Mouse (Mus musculus): Measurements from ENCODE around the gene Zmym4. TPM values are rescaled to one million over a fixed set of nuclear protein-coding genes. Genes with fewer than 3 reads are reported as not detected.
"Not testable (repeated sequence)": the region's sequence is repeated elsewhere in the genome, so short reads cannot be mapped to it uniquely, and the experiment has no call there.

Zmym4 gene
- 10 to 100 TPM; 29.3 to 32.5 TPM for total RNA-seq (2021)
- long read RNA-seq, experiment 1, partial matches to known transcripts, result 3 of 6 reads
- long read RNA-seq, experiment 1, other reads (novel, unspliced or antisense), result 3 of 6 reads
- long read RNA-seq, experiment 2, partial matches to known transcripts, result 6 of 9 reads
- long read RNA-seq, experiment 2, other reads (novel, unspliced or antisense), result 3 of 9 reads

GRCm38 (mm10) chr4:126967864-126968821 lies at the start of gene Zmym4:
Zmym4 (minus strand) TSS chr4:126968135.
- DNase-seq (ENCODE audit: low spot score in 2 of 2), result peak; percentile 86 to 87

GRCm38 (mm10) chr4:127016366-127016765 lies 48.4 kb upstream of the Zmym4 start:
- DNase-seq (ENCODE audit: low spot score in 2 of 2), result no peak

GRCm38 (mm10) chr4:127015294-127015993 lies 47.5 kb upstream of the Zmym4 start:
- peak; percentile 72 to 75 for DNase-seq (ENCODE audit: low spot score in 2 of 2)

- DNase-seq (ENCODE audit: low spot score in 2 of 2), result peak; percentile 38 to 46
Measured at GRCm38 (mm10) chr4:127005113-127005936, 37.4 kb upstream of the Zmym4 start.

- DNase-seq (ENCODE audit: low spot score in 2 of 2), result no peak
Measured at GRCm38 (mm10) chr4:127004384-127004783, 36.4 kb upstream of the Zmym4 start.

GRCm38 (mm10) chr4:127000601-127001105 lies 32.7 kb upstream of the Zmym4 start:
- DNase-seq (ENCODE audit: low spot score in 2 of 2), result no peak

- not testable (repeated sequence) for DNase-seq (ENCODE audit: low spot score in 2 of 2)
Measured at GRCm38 (mm10) chr4:126999372-126999771, 31.4 kb upstream of the Zmym4 start.

- DNase-seq (ENCODE audit: low spot score in 2 of 2), result no peak
Measured at GRCm38 (mm10) chr4:126992356-126992755, 24.4 kb upstream of the Zmym4 start.

- no peak for DNase-seq (ENCODE audit: low spot score in 2 of 2)
Measured at GRCm38 (mm10) chr4:126990553-126990952, 22.6 kb upstream of the Zmym4 start.

GRCm38 (mm10) chr4:126988503-126988902 lies 20.6 kb upstream of the Zmym4 start:
- no peak for DNase-seq (ENCODE audit: low spot score in 2 of 2)

- no peak for DNase-seq (ENCODE audit: low spot score in 2 of 2)
Measured at GRCm38 (mm10) chr4:126986768-126987167, 18.8 kb upstream of the Zmym4 start.

GRCm38 (mm10) chr4:126983736-126984525 lies 16.0 kb upstream of the Zmym4 start:
- peak; percentile 42 to 46 for DNase-seq (ENCODE audit: low spot score in 2 of 2)

- DNase-seq (ENCODE audit: low spot score in 2 of 2), result peak in 1 of 2 experiments; percentile 18
Measured at GRCm38 (mm10) chr4:126983321-126983720, 15.4 kb upstream of the Zmym4 start.

- DNase-seq (ENCODE audit: low spot score in 2 of 2), result no peak
Measured at GRCm38 (mm10) chr4:126978706-126979105, 10.8 kb upstream of the Zmym4 start.

GRCm38 (mm10) chr4:126977467-126977866 lies 9.5 kb upstream of the Zmym4 start:
- peak; percentile 29 to 37 for DNase-seq (ENCODE audit: low spot score in 2 of 2)

- peak; percentile 29 to 36 for DNase-seq (ENCODE audit: low spot score in 2 of 2)
Measured at GRCm38 (mm10) chr4:126967241-126967863, 583 bp downstream of the Zmym4 start.

- DNase-seq (ENCODE audit: low spot score in 2 of 2), result no peak
Measured at GRCm38 (mm10) chr4:126958682-126959081, 9.3 kb downstream of the Zmym4 start.

- DNase-seq (ENCODE audit: low spot score in 2 of 2), result no peak
Measured at GRCm38 (mm10) chr4:126958261-126958660, 9.7 kb downstream of the Zmym4 start.

- DNase-seq (ENCODE audit: low spot score in 2 of 2), result no peak
Measured at GRCm38 (mm10) chr4:126957434-126957833, 10.5 kb downstream of the Zmym4 start.
